Mouse (Mus musculus) intestine, embryonic 15.5 days (tissue): Measurements from ENCODE around the gene Snx8. TPM values are rescaled to one million over a fixed set of nuclear protein-coding genes. Genes with fewer than 3 reads are reported as not detected.
"Not testable (repeated sequence)": the region's sequence is repeated elsewhere in the genome, so short reads cannot be mapped to it uniquely, and the experiment has no call there.

Experiments used
- ATAC-seq: fragments of 200-750 bp; cut with Nextera tagmentation; 2 replicates; pipeline ENCODE4 v1.8.0; 2017; ENCODE audit warnings: moderate TSS enrichment, moderate library complexity
- H3K27ac ChIP-seq: fragments of 300-500 bp; sonication (generic); 2 replicates; pipeline ENCODE4 v1.5.1; 2015; ENCODE audit warnings: mild to moderate bottlenecking, inconsistent platforms
- H3K27me3 ChIP-seq: fragments of 300-500 bp; sonication (generic); replicated peaks from 2 replicates; pipeline ENCODE4 v1.6.1; 2015; ENCODE audit warnings: inconsistent platforms
- H3K36me3 ChIP-seq: fragments of 300-500 bp; sonication (generic); 2 replicates; pipeline ENCODE4 v1.6.1; 2015; ENCODE audit warnings: inconsistent platforms
- H3K4me1 ChIP-seq: fragments of 300-500 bp; sonication (generic); replicated peaks from 2 replicates; pipeline ENCODE4 v1.6.1; 2015; ENCODE audit warnings: inconsistent platforms
- H3K4me2 ChIP-seq: fragments of 300-500 bp; sonication (generic); replicated peaks from 2 replicates; pipeline ENCODE4 v1.6.1; 2015; ENCODE audit warnings: mild to moderate bottlenecking, inconsistent platforms
- H3K4me3 ChIP-seq: fragments of 300-500 bp; sonication (generic); replicated peaks from 2 replicates; pipeline ENCODE4 v1.5.1; 2015; ENCODE audit warnings: inconsistent platforms
- H3K9ac ChIP-seq: fragments of 300-500 bp; sonication (generic); 2 replicates; pipeline ENCODE4 v1.6.1; 2015; ENCODE audit warnings: inconsistent platforms
- H3K9me3 ChIP-seq: fragments of 300-500 bp; sonication (generic); 2 replicates; pipeline ENCODE4 v1.6.1; 2016; ENCODE audit warnings: inconsistent platforms
- WGBS: fragments of 180-500 bp; shearing (Covaris S2); methylation state at CpG from one replicate; pipeline ENCODE4 v1.1.7; 2015; 5-methylcytosine and 5-hydroxymethylcytosine counted together
- polyA plus RNA-seq: library from polyadenylated mRNA; unstranded; fragments of >200 nt; fragmentation: Nextera tagmentation; extraction: Ambion mirVana; gene quantifications from 2 replicates; pipeline ENCODE4 v1.2.1, GENCODE M21; 2015

The Snx8 gene
- polyA plus RNA-seq, 1 experiment from 2014 or later: 23.0 TPM

DNA sequence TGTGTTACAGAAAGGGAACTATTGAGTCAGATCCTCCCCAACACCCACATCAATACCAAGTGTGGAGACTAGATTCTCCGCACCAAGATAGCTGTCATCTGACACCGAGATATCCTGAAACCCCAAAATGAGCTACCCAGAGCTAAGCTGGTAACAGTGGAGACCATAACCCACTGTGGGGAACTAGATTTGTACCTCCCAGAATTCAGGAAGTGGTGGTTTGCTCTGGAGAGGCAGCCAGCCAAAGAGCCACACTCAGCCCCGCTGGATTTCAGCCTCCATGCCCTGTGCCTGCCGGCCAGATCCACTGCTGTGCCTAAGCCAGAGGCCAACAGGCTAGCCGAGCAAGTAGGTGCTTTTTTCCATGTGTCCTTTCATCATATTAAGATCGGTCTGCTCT lies 9.8 kb downstream of the Snx8 start:
- Histone ChIP-seq H3K9me3 (no peaks in the 10 kb centered on the region), H3K36me3 (no peaks in the 10 kb centered on the region), H3K27me3 (no peaks in the 10 kb centered on the region), H3K4me3 (no peak overlapping the region), H3K27ac (no peak overlapping the region), H3K4me2 (no peak overlapping the region), H3K4me1 (peaks cover 6% of the 10 kb centered on the region), H3K9ac (no peak overlapping the region)
- 85% methylated on average over 6 of the region's 6 CpGs for WGBS
- ATAC-seq: no peak

- Histone ChIP-seq H3K27me3 (no peaks in the 10 kb centered on the region), H3K27ac (no peak overlapping the region), H3K4me1 (no peaks in the 10 kb centered on the region), H3K9ac (no peak overlapping the region), H3K4me2 (no peak overlapping the region), H3K9me3 (no peaks in the 10 kb centered on the region), H3K36me3 (no peaks in the 10 kb centered on the region), H3K4me3 (no peak overlapping the region)
- WGBS: 91% methylated on average over 6 of the region's 6 CpGs
- no peak for ATAC-seq
These were observed 10.8 kb downstream of the Snx8 start for GRCm38 (mm10) chr5:140378121-140378853.

DNA sequence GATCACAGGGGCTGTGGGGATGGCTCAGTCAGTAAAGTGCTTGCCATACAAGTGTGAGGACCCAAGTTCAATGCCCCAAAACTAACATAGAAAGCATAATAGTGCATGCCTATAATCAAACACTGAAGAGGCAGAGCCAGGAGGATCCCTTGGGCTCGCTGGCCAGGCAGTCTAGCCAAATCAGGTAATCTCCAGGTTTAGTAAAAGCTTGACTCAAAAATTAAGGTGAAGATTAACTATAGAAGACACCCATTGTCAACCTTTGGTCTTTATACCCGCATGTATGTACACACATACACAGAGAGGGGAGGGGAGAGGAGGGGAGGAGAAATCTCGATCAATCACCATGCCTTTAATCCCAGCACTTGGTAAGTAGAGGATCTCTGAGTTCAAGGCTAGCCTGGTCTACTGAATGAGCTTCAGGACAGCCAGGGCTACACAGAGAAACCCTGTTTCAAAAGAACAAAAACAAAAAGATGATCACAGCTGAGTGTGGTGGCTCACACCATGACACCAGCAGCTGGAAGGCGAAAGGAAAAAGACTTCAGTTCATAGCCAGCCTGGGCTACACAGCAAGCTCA lies 13.7 kb downstream of the Snx8 start:
- no peak overlapping the region for H3K9ac ChIP-seq
- H3K27me3 ChIP-seq: no peaks in the 10 kb centered on the region
- WGBS: 82% methylated on average over 4 of the region's 4 CpGs
- H3K9me3 ChIP-seq: no peaks in the 10 kb centered on the region
- H3K4me2 ChIP-seq: no peak overlapping the region
- no peak overlapping the region for H3K27ac ChIP-seq
- no peak for ATAC-seq
- H3K4me1 ChIP-seq: 0 out of 2 replicates have a peak, but pooled peaks cover 5% of the 10 kb centered on the region
- H3K36me3 ChIP-seq: no peaks in the 10 kb centered on the region
- no peak overlapping the region for H3K4me3 ChIP-seq

DNA sequence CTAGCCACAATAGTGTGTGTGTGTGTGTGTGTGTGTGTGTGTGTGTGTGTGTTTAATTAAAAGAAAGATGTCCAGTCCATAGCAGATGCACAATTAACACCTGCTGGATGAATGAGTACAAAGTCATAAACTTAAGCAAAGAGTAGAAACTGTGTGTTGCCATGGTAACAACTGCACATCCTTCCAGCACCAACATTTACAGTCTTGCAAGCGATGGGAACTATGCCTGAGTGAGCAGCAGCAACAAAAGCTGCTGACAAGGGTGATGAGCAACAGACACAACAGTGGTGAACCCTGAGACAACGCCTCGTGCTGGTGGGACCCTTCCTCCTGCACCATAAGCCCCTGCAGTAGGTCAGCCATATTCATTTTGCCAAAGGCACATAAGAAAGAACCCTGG lies 14.8 kb downstream of the Snx8 start:
- no peak overlapping the region for H3K4me3 ChIP-seq
- no peak overlapping the region for H3K4me2 ChIP-seq
- 0 out of 2 replicates have a peak, but pooled peaks cover 5% of the 10 kb centered on the region for H3K4me1 ChIP-seq
- 39% methylated on average over 3 of the region's 3 CpGs for WGBS
- ATAC-seq: no peak
- H3K9me3 ChIP-seq: no peaks in the 10 kb centered on the region
- H3K36me3 ChIP-seq: no peaks in the 10 kb centered on the region
- H3K27ac ChIP-seq: no peak overlapping the region
- no peak overlapping the region for H3K9ac ChIP-seq
- H3K27me3 ChIP-seq: no peaks in the 10 kb centered on the region

- Histone ChIP-seq H3K36me3 (no peaks in the 10 kb centered on the region), H3K27me3 (no peaks in the 10 kb centered on the region), H3K9ac (no peak overlapping the region), H3K4me3 (no peak overlapping the region), H3K4me1 (0 out of 2 replicates have a peak, but pooled peaks cover 5% of the 10 kb centered on the region), H3K9me3 (no peaks in the 10 kb centered on the region), H3K4me2 (no peak overlapping the region), H3K27ac (no peak overlapping the region)
- ATAC-seq: no peak
- WGBS: 79% methylated on average over 2 of the region's 2 CpGs
These were observed 15.4 kb downstream of the Snx8 start for GRCm38 (mm10) chr5:140373711-140374110.

GRCm38 (mm10) chr5:140371671-140372070 lies 17.4 kb downstream of the Snx8 start:
- Histone ChIP-seq H3K36me3 (no peaks in the 10 kb centered on the region), H3K4me3 (no peak overlapping the region), H3K9me3 (no peaks in the 10 kb centered on the region), H3K27me3 (no peaks in the 10 kb centered on the region), H3K27ac (no peak overlapping the region), H3K4me2 (no peak overlapping the region), H3K4me1 (0 out of 2 replicates have a peak, but pooled peaks cover 5% of the 10 kb centered on the region), H3K9ac (no peak overlapping the region)
- WGBS: 90% methylated on average over 3 of the region's 3 CpGs
- no peak for ATAC-seq

- 59% methylated on average over 6 of the region's 6 CpGs for WGBS
- H3K4me1 ChIP-seq: 0 out of 2 replicates have a peak, but pooled peaks cover 5% of the 10 kb centered on the region
- H3K9ac ChIP-seq: 0 out of 2 replicates have a peak overlapping the region, but pooled peaks have one; percentile 1
- H3K4me2 ChIP-seq: no peak overlapping the region
- no peaks in the 10 kb centered on the region for H3K27me3 ChIP-seq
- no peaks in the 10 kb centered on the region for H3K36me3 ChIP-seq
- no peaks in the 10 kb centered on the region for H3K9me3 ChIP-seq
- no peak overlapping the region for H3K27ac ChIP-seq
- no peak for ATAC-seq
- H3K4me3 ChIP-seq: no peak overlapping the region
These were observed 18.4 kb downstream of the Snx8 start for GRCm38 (mm10) chr5:140370446-140371254.

- no peak overlapping the region for H3K27ac ChIP-seq
- ATAC-seq: no peak
- H3K27me3 ChIP-seq: no peaks in the 10 kb centered on the region
- WGBS: 37% methylated on average over 2 of the region's 2 CpGs
- 0 out of 2 replicates have a peak, but pooled peaks cover 5% of the 10 kb centered on the region for H3K4me1 ChIP-seq
- no peaks in the 10 kb centered on the region for H3K9me3 ChIP-seq
- no peak overlapping the region for H3K9ac ChIP-seq
- H3K36me3 ChIP-seq: peaks cover 2% of the 10 kb centered on the region; the same call in 1 of the 2 replicates
- H3K4me3 ChIP-seq: no peak overlapping the region
- H3K4me2 ChIP-seq: no peak overlapping the region
These were observed 19.6 kb downstream of the Snx8 start for GRCm38 (mm10) chr5:140369466-140369865.

- Histone ChIP-seq H3K4me1 (0 out of 2 replicates have a peak, but pooled peaks cover 5% of the 10 kb centered on the region), H3K9ac (no peak overlapping the region), H3K36me3 (peaks cover 3% of the 10 kb centered on the region; the same call in 1 of the 2 replicates), H3K27ac (no peak overlapping the region), H3K27me3 (no peaks in the 10 kb centered on the region), H3K4me2 (no peak overlapping the region), H3K4me3 (no peak overlapping the region), H3K9me3 (no peaks in the 10 kb centered on the region)
- no peak for ATAC-seq
- WGBS: 88% methylated on average over 4 of the region's 4 CpGs
These were observed 20.1 kb downstream of the Snx8 start for GRCm38 (mm10) chr5:140368926-140369325.

- H3K27me3 ChIP-seq, H3K4me2 ChIP-seq, H3K27ac ChIP-seq, H3K9ac ChIP-seq, ATAC-seq, H3K4me1 ChIP-seq, H3K9me3 ChIP-seq, H3K36me3 ChIP-seq, H3K4me3 ChIP-seq: not testable (repeated sequence)
- 93% methylated on average over 2 of the region's 2 CpGs for WGBS
These were observed 20.9 kb downstream of the Snx8 start for GRCm38 (mm10) chr5:140368126-140368525.

DNA sequence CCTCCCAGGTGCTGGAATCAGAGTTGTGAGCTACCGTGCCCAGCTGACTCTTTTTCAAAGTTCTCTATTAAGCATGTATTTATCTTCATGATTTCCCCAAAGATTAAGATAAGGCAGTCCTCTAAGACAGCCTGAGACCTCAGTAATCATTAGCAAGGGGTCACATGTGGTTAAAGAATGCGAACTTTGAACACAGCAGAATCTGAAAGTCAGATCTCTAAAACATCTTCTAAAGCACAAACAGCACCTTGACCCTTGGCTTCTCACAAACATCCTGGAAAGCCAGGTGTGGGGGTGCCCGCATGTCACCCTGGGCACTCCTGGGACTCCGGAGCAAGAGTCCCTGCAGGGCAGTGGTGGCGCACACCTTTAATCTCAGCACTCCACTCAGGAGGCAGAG lies 24.6 kb downstream of the Snx8 start:
- ATAC-seq: no peak; the same call in 1 of the 2 replicates
- Histone ChIP-seq H3K9ac (no peak overlapping the region), H3K4me1 (0 out of 2 replicates have a peak, but pooled peaks cover 3% of the 10 kb centered on the region), H3K36me3 (peaks cover 3% of the 10 kb centered on the region; the same call in 1 of the 2 replicates), H3K27me3 (no peaks in the 10 kb centered on the region), H3K4me3 (no peak overlapping the region), H3K4me2 (no peak overlapping the region), H3K9me3 (no peaks in the 10 kb centered on the region), H3K27ac (no peak overlapping the region)
- WGBS: 75% methylated on average over 5 of the region's 5 CpGs
